Mouse (Mus musculus) liver, embryonic 13.5 days (tissue): ENCODE results near the gene Mgrn1. TPM values are rescaled to one million over a fixed set of nuclear protein-coding genes. Genes with fewer than 3 reads are reported as not detected.

Source experiments
- ATAC-seq: fragments of 200-750 bp; cut with Nextera tagmentation; 2 replicates; pipeline ENCODE4 v1.8.0; 2017; ENCODE audit warnings: low read depth, mild to moderate bottlenecking, moderate number of reproducible peaks, moderate library complexity
- DNase-seq: peaks from one replicate; pipeline ENCODE4 v3.0.0; 2022
- H3K27ac ChIP-seq: fragments of 300-500 bp; sonication (generic); 2 replicates; pipeline ENCODE4 v1.5.1; 2015; ENCODE audit warnings: moderate library complexity, mild to moderate bottlenecking, inconsistent platforms
- H3K27me3 ChIP-seq: fragments of 300-500 bp; sonication (generic); 2 replicates; pipeline ENCODE4 v1.6.1; 2015; ENCODE audit warnings: mild to moderate bottlenecking, inconsistent platforms
- H3K36me3 ChIP-seq: fragments of 300-500 bp; sonication (generic); 2 replicates; pipeline ENCODE4 v1.6.1; 2015; ENCODE audit warnings: mild to moderate bottlenecking, inconsistent platforms
- H3K4me1 ChIP-seq: fragments of 300-500 bp; sonication (generic); replicated peaks from 2 replicates; pipeline ENCODE4 v1.6.1; 2015; ENCODE audit warnings: inconsistent platforms
- H3K4me2 ChIP-seq: fragments of 300-500 bp; sonication (generic); 2 replicates; pipeline ENCODE4 v1.6.1; 2015; ENCODE audit warnings: inconsistent platforms, mild to moderate bottlenecking, moderate library complexity
- H3K4me3 ChIP-seq: fragments of 300-500 bp; sonication (generic); replicated peaks from 2 replicates; pipeline ENCODE4 v1.5.1; 2015; ENCODE audit warnings: mild to moderate bottlenecking, inconsistent platforms
- H3K9ac ChIP-seq: fragments of 300-500 bp; sonication (generic); 2 replicates; pipeline ENCODE4 v1.6.1; 2015; ENCODE audit warnings: mild to moderate bottlenecking, inconsistent platforms
- H3K9me3 ChIP-seq: fragments of 300-500 bp; sonication (generic); replicated peaks from 2 replicates; pipeline ENCODE4 v1.6.1; 2016; ENCODE audit warnings: inconsistent platforms
- WGBS: fragments of 180-500 bp; shearing (Covaris S2); methylation state at CpG from one replicate; pipeline ENCODE4 v1.1.7; 2015; ENCODE audit not compliant: insufficient replicate concordance; 5-methylcytosine and 5-hydroxymethylcytosine counted together
- polyA plus RNA-seq: library from polyadenylated mRNA; unstranded; fragments of >200 nt; fragmentation: Nextera tagmentation; extraction: Ambion mirVana; gene quantifications from 2 replicates; pipeline ENCODE4 v1.2.1, GENCODE M21; 2015

The Mgrn1 gene
- polyA plus RNA-seq, 1 experiment from 2014 or later: 22.6 TPM

DNA sequence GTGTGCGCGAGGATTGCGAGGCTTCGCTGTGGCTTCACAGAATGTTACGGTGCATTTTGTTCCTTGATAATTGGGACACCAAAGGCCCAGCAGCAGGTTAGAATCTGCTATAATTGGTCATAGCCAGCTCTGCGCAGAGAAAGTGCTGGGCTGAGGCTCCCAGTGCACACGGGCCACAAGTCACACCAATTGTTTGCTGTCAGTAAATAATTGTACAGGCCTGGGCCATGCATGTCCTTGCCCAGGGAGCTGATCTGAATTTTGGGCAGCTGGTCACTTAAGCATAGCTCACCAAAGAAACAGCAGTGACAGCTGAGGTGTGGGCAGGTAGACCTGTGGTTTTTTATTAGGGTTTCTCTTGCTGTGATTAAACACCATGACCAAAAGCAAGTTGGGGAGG, 41.9 kb downstream of the Mgrn1 start:
- Histone ChIP-seq H3K27ac (0 out of 2 replicates have a peak overlapping the region, but pooled peaks have one; percentile 13), H3K4me1 (peaks cover 20% of the 10 kb centered on the region), H3K9me3 (no peaks in the 10 kb centered on the region), H3K9ac (no peak overlapping the region), H3K4me2 (no peak overlapping the region), H3K36me3 (peaks cover 77% of the 10 kb centered on the region), H3K4me3 (no peak overlapping the region), H3K27me3 (no peaks in the 10 kb centered on the region)
- WGBS: 85% methylated on average over 7 of the region's 7 CpGs
- no peak for DNase-seq
- no peak for ATAC-seq

GRCm38 (mm10) chr16:4928474-4928873, 42.4 kb downstream of the Mgrn1 start:
- H3K4me1 ChIP-seq: peaks cover 21% of the 10 kb centered on the region
- H3K36me3 ChIP-seq: peaks cover 76% of the 10 kb centered on the region
- H3K4me2 ChIP-seq: no peak overlapping the region
- DNase-seq (no peak), ATAC-seq (no peak)
- WGBS: 65% methylated on average over 2 of the region's 2 CpGs
- no peaks in the 10 kb centered on the region for H3K9me3 ChIP-seq
- no peak overlapping the region for H3K9ac ChIP-seq
- 0 out of 2 replicates have a peak overlapping the region, but pooled peaks have one; percentile 13 for H3K27ac ChIP-seq
- no peak overlapping the region for H3K4me3 ChIP-seq
- H3K27me3 ChIP-seq: no peaks in the 10 kb centered on the region

DNA sequence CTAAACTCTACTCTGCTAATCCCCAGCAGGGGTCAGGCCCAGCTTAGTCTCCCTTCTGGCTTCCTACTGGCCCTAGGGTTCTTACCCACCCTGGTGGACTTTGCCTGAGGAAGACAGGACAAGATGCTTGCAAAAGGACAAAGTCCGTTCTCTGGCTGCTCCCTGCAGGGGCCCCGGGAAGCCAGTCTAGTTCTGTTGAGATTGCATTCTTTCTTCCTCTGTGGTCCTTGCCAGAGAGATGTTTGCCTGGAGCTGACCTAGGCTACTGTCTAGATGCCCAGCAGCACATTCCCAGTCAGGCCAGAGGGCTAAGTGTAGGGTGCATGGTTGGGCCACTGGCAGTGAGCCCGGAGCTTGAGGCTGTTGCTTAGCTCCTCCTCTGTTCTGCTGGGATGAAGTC, 46.4 kb downstream of the Mgrn1 start:
- 71% methylated on average over 3 of the region's 3 CpGs for WGBS
- H3K9ac ChIP-seq: no peak overlapping the region
- H3K4me3 ChIP-seq: no peak overlapping the region
- H3K27me3 ChIP-seq: no peaks in the 10 kb centered on the region
- H3K9me3 ChIP-seq: no peaks in the 10 kb centered on the region
- H3K4me2 ChIP-seq: no peak overlapping the region
- no peak overlapping the region; the same call in 1 of the 2 replicates for H3K27ac ChIP-seq
- DNase-seq (no peak), ATAC-seq (no peak)
- H3K36me3 ChIP-seq: peaks cover 74% of the 10 kb centered on the region
- peaks cover 17% of the 10 kb centered on the region for H3K4me1 ChIP-seq

- ATAC-seq (no peak), DNase-seq (no peak)
- Histone ChIP-seq H3K4me1 (peaks cover 34% of the 10 kb centered on the region), H3K4me2 (no peak overlapping the region), H3K27ac (no peak overlapping the region), H3K9me3 (no peaks in the 10 kb centered on the region), H3K9ac (no peak overlapping the region), H3K27me3 (no peaks in the 10 kb centered on the region), H3K4me3 (no peak overlapping the region), H3K36me3 (peaks cover 61% of the 10 kb centered on the region)
- 92% methylated on average over 31 of the region's 31 CpGs for WGBS
Observed at GRCm38 (mm10) chr16:4935430-4935829, 49.4 kb downstream of the Mgrn1 start.

GRCm38 (mm10) chr16:4935931-4936703, 50.1 kb downstream of the Mgrn1 start:
- H3K36me3 ChIP-seq: peaks cover 61% of the 10 kb centered on the region
- H3K27me3 ChIP-seq: no peaks in the 10 kb centered on the region
- DNase-seq (no peak), ATAC-seq (no peak)
- no peak overlapping the region for H3K9ac ChIP-seq
- WGBS: 64% methylated on average over 10 of the region's 10 CpGs
- peaks cover 35% of the 10 kb centered on the region for H3K4me1 ChIP-seq
- no peaks in the 10 kb centered on the region for H3K9me3 ChIP-seq
- H3K4me3 ChIP-seq: no peak overlapping the region
- H3K27ac ChIP-seq: peak overlapping the region; percentile 61
- H3K4me2 ChIP-seq: no peak overlapping the region

- Histone ChIP-seq H3K4me2 (no peak overlapping the region), H3K9ac (no peak overlapping the region), H3K27ac (no peak overlapping the region), H3K4me1 (peaks cover 29% of the 10 kb centered on the region), H3K4me3 (no peak overlapping the region), H3K9me3 (no peaks in the 10 kb centered on the region), H3K27me3 (no peaks in the 10 kb centered on the region), H3K36me3 (peaks cover 62% of the 10 kb centered on the region)
- ATAC-seq: no peak
- 81% methylated on average over 8 of the region's 8 CpGs for WGBS
- no peak for DNase-seq
Observed at GRCm38 (mm10) chr16:4937351-4938190, 51.5 kb downstream of the Mgrn1 start.

DNA sequence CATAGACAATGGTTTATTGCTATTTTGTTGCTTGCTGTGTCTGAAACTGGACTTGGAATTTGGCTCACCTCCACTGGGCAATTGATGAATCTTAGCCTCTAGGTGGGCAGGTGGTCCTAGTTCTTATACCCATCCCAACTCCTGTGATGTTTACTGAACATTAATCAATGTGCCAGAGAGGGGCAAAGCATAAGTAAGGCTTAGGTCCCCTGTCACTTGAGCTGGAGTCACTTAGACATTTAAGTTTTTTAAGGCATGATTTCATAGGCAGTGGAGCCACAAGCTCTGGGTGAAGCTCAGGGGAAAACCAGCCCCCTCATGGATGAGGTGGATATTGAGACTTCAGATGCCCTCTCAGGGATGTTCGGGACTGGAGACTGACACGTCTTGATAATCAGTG, 52.4 kb downstream of the Mgrn1 start, which contains the start of gene Nudt16l1:
Gene Nudt16l1 (plus strand): TSS at position 301 of the 400 bp plus-strand sequence.
- Histone ChIP-seq H3K27me3 (no peaks in the 10 kb centered on the region), H3K4me2 (peak within 1 kb of the TSS; percentile 97), H3K36me3 (peaks cover 63% of the 10 kb centered on the region), H3K4me3 (peak within 1 kb of the TSS; percentile 86), H3K27ac (peak within 1 kb of the TSS; percentile 79), H3K9me3 (no peaks in the 10 kb centered on the region), H3K4me1 (peaks cover 24% of the 10 kb centered on the region), H3K9ac (peak within 1 kb of the TSS; percentile 89)
- ATAC-seq (no peak), DNase-seq (no peak)
- WGBS: 7% methylated on average over 2 of the region's 2 CpGs

DNA sequence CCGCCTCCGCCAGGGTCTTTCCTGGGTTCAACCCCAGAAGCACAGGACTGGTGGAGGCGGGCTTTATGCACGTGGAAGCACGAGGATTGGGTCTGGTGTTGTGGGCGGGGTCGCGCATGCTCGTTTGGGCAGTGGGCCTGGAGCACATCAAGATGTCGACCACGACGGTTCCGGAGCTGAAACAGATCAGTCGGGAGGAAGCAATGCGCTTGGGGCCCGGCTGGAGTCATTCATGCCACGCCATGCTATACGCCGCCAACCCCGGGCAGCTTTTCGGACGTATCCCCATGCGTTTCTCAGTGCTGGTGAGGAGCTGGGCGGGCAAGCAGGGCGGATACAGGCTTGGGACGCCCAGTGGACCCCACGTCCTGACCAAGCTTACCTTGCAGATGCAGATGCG, 52.9 kb downstream of the Mgrn1 start:
- H3K36me3 ChIP-seq: peaks cover 68% of the 10 kb centered on the region
- WGBS: under 1% methylated on average over 28 of the region's 28 CpGs

GRCm38 (mm10) chr16:4939412-4939811, 53.4 kb downstream of the Mgrn1 start:
- WGBS: 2% methylated on average over 16 of the region's 16 CpGs

More for the DNA sequence above, 52.9 kb downstream of the Mgrn1 start:
- peak overlapping the region; percentile 89 for H3K9ac ChIP-seq
- H3K27me3 ChIP-seq: no peaks in the 10 kb centered on the region
- peaks cover 24% of the 10 kb centered on the region for H3K4me1 ChIP-seq
- no peaks in the 10 kb centered on the region for H3K9me3 ChIP-seq
- peak; percentile 91 for DNase-seq
- H3K27ac ChIP-seq: peak overlapping the region; percentile 79
- ATAC-seq: peak; percentile 88
- peak overlapping the region; percentile 97 for H3K4me2 ChIP-seq
- peak overlapping the region; percentile 86 for H3K4me3 ChIP-seq

GRCm38 (mm10) chr16:4940311-4940850, 54.3 kb downstream of the Mgrn1 start:
- Histone ChIP-seq H3K36me3 (peaks cover 60% of the 10 kb centered on the region), H3K4me2 (peak overlapping the region; percentile 97), H3K27ac (no peak overlapping the region)

More at GRCm38 (mm10) chr16:4939412-4939811, 53.4 kb downstream of the Mgrn1 start:
- H3K36me3 ChIP-seq: peaks cover 65% of the 10 kb centered on the region
- DNase-seq (peak; percentile 26), ATAC-seq (peak; percentile 41)
- H3K4me3 ChIP-seq: peak overlapping the region; percentile 86
- no peaks in the 10 kb centered on the region for H3K9me3 ChIP-seq
- peaks cover 24% of the 10 kb centered on the region for H3K4me1 ChIP-seq
- peak overlapping the region; percentile 97 for H3K4me2 ChIP-seq
- peak overlapping the region; percentile 79 for H3K27ac ChIP-seq
- no peaks in the 10 kb centered on the region for H3K27me3 ChIP-seq
- peak overlapping the region; percentile 89 for H3K9ac ChIP-seq

DNA sequence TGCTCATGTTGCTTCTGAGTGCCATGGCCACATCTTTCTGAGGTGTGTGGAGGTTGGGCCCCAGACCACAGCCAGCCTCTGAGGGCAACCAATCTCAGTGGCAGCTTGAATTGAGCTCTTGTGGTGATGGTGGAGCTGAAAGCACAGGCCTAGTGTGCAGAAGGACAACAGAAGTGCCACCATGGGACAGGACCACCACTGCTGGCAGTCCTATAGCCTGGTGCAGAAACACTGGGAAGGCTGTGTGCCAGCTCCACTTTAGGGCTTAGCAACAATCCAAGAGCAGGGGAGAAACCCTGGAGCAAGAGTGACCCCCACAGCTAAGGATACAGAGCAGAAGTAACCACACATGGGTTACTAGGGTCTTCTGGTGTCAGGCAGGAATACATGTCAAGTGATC, 55.0 kb downstream of the Mgrn1 start:
- peaks cover 22% of the 10 kb centered on the region for H3K4me1 ChIP-seq
- no peak overlapping the region for H3K27ac ChIP-seq
- H3K36me3 ChIP-seq: peaks cover 54% of the 10 kb centered on the region
- H3K4me3 ChIP-seq: no peak overlapping the region
- DNase-seq (no peak), ATAC-seq (no peak)
- H3K27me3 ChIP-seq: no peaks in the 10 kb centered on the region
- H3K9me3 ChIP-seq: no peaks in the 10 kb centered on the region
- no peak overlapping the region for H3K9ac ChIP-seq
- H3K4me2 ChIP-seq: no peak overlapping the region

More at GRCm38 (mm10) chr16:4940311-4940850, 54.3 kb downstream of the Mgrn1 start:
- Histone ChIP-seq H3K27me3 (no peaks in the 10 kb centered on the region), H3K4me3 (peak overlapping the region; percentile 86; the same call in 1 of the 2 replicates), H3K9ac (no peak overlapping the region), H3K9me3 (no peaks in the 10 kb centered on the region), H3K4me1 (peaks cover 24% of the 10 kb centered on the region)
- ATAC-seq (no peak), DNase-seq (no peak)
- WGBS: 80% methylated on average over 10 of the region's 10 CpGs
